Mouse (Mus musculus): ENCODE measurements at regions not wholly inside any gene's neighbourhood (a gene's known extent, or its start where the extent isn't known, plus 50 kb on each side); places are given as distances from the start of the nearest gene placed in this dataset.

DNA sequence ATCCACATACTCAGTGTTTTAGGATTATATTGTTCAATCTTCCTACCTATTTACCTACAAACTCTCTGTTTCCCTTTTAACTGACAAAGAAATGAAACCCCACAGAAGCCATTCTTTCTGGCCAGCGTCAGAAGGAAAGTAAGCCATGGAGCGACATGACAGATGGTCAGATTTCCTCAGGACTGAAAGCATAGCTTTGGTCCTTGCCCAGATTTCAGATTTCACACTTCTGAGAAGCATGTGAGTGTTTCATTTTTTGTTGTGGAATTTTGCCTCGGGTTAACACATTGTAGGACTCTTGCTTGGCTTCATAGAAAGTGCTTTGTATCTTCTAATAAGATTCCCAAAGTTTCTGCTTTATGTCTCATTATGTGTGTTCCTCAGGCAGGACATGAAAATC is 739.7 kb downstream of the Utrn start:
- DNase-seq (ENCODE audit: extremely low read depth): no peak
- dilution Hi-C loops (cut with MboI; ENCODE audit: extremely low pct_ligation_motif_present, extremely low pct_unique_long_range_greater_than_20kb, low sequenced_read_pairs): no loop called here
- TF ChIP-seq ZNF384 (IDR thresholded peaks at IDR 0.05; ENCODE audit: low read depth, low read length) (no peak), USF2 (conservative IDR thresholded peaks at IDR 0.05; ENCODE audit: low read depth, low read length) (no peak), MYC (IDR thresholded peaks at IDR 0.05; ENCODE audit: low read depth, low read length) (no peak), USF1 (IDR thresholded peaks at IDR 0.05; ENCODE audit: low read depth, low read length) (no peak), RAD21 (IDR thresholded peaks at IDR 0.05; ENCODE audit: low read depth, low read length) (no peak), ZMIZ1 (IDR thresholded peaks at IDR 0.05; ENCODE audit: low read depth, low read length) (no peak), SMC3 (IDR thresholded peaks at IDR 0.05; ENCODE audit: low read depth, low read length) (no peak), E2F4 (IDR thresholded peaks at IDR 0.05; ENCODE audit: insufficient replicate concordance, low read depth, low read length) (no peak), TBP (conservative IDR thresholded peaks at IDR 0.05; ENCODE audit: low read depth, low read length) (no peak), TCF12 (IDR thresholded peaks at IDR 0.05; ENCODE audit: low read depth, low read length) (no peak), BHLHE40 (IDR thresholded peaks at IDR 0.05; ENCODE audit: low read depth, low read length) (no peak), KAT2A (IDR thresholded peaks at IDR 0.05; ENCODE audit: insufficient replicate concordance, low read length) (no peak), MAX (IDR thresholded peaks at IDR 0.05; ENCODE audit: low read length) (no peak), UBTF (IDR thresholded peaks at IDR 0.05; ENCODE audit: low read depth, low read length) (no peak), ZC3H11A (IDR thresholded peaks at IDR 0.05; ENCODE audit: low read depth, low read length) (no peak), JUND (conservative IDR thresholded peaks at IDR 0.05; ENCODE audit: low read depth, low read length) (no peak)

DNA sequence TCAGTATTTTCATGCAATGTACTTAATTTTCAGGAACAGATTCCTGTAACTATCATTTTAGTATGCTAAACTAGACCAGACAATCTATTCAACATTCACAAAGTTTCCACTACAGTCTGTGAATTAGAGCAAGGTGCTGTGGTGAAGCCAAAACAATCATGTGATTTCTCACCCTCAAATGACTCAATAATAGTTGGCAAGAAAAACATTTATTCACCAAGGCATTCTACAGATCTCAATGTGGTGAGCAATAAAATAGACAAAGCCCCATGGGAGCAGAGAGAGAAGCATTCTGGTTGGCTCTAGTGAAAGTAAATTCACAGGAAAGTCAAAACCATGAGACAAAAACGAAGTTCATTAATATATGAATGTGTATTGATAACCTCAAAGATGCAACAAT is 724.5 kb downstream of the Utrn start:
- Histone ChIP-seq H3K27ac (ENCODE audit: insufficient read depth, low read depth) (no peak overlapping the region), H3K9ac (ENCODE audit: insufficient read depth, low read depth) (no peak overlapping the region), H3K9me3 (replicated peaks; ENCODE audit: low read length) (no peaks in the 10 kb centered on the region), H3K79me2 (replicated peaks; ENCODE audit: control insufficient read depth, extremely low read depth, insufficient read depth, poor library complexity, severe bottlenecking) (no peaks in the 10 kb centered on the region), H3K4me2 (ENCODE audit: insufficient read depth, low read depth, poor library complexity, severe bottlenecking) (no peak overlapping the region), H3K4me1 (ENCODE audit: control insufficient read depth in 1 of 2, insufficient read depth in 2 of 2) (no peaks in the 10 kb centered on the region), H3K27me3 (replicated peaks) (no peaks in the 10 kb centered on the region), H3K36me3 (replicated peaks in 1 of 2; ENCODE audit: control insufficient read depth in 1 of 2, insufficient read depth in 1 of 2, low read length in 1 of 2) (no peaks in the 10 kb centered on the region), H3K4me3 (replicated peaks in 1 of 3; ENCODE audit: low read depth in 2 of 3, low read length in 2 of 3, poor library complexity in 1 of 3) (no peak overlapping the region)
- no peak for DNase-seq (ENCODE audit: extremely low read depth)
- in situ Hi-C loops (cut with MboI; ENCODE audit: low pct_ligation_motif_present, low pct_unique_long_range_greater_than_20kb, low sequenced_read_pairs) (no loop called here), dilution Hi-C loops (cut with MboI; ENCODE audit: extremely low pct_ligation_motif_present, extremely low pct_unique_long_range_greater_than_20kb, low sequenced_read_pairs) (no loop called here)
- no peak for TF ChIP-seq SIN3A (IDR thresholded peaks at IDR 0.05; ENCODE audit: low read length)
- no peak for TF ChIP-seq MAFK (IDR thresholded peaks at IDR 0.05; ENCODE audit: insufficient replicate concordance, low read length)
- no peak for TF ChIP-seq NRF1 (IDR thresholded peaks at IDR 0.05; ENCODE audit: low read depth, low read length)
- TF ChIP-seq ZMIZ1 (IDR thresholded peaks at IDR 0.05; ENCODE audit: low read depth, low read length): no peak
- TF ChIP-seq MYC (IDR thresholded peaks at IDR 0.05; ENCODE audit: low read depth, low read length): no peak
- no peak for TF ChIP-seq KAT2A (IDR thresholded peaks at IDR 0.05; ENCODE audit: insufficient replicate concordance, low read length)
- no peak for TF ChIP-seq CHD1 (IDR thresholded peaks at IDR 0.05; ENCODE audit: low read depth, low read length)
- TF ChIP-seq RAD21 (IDR thresholded peaks at IDR 0.05; ENCODE audit: low read depth, low read length): no peak
- TF ChIP-seq POLR2A (IDR thresholded peaks at IDR 0.05; ENCODE audit: low read depth, low read length): no peak
- TF ChIP-seq BHLHE40 (IDR thresholded peaks at IDR 0.05; ENCODE audit: low read depth, low read length): no peak

More for the DNA sequence above, 739.7 kb downstream of the Utrn start:
- Histone ChIP-seq H3K27me3 (replicated peaks) (no peaks in the 10 kb centered on the region), H3K9ac (ENCODE audit: insufficient read depth, low read depth) (no peak overlapping the region), H3K36me3 (replicated peaks in 1 of 2; ENCODE audit: control insufficient read depth in 1 of 2, insufficient read depth in 1 of 2, low read length in 1 of 2) (no peaks in the 10 kb centered on the region), H3K9me3 (replicated peaks; ENCODE audit: low read length) (no peaks in the 10 kb centered on the region), H3K79me2 (replicated peaks; ENCODE audit: control insufficient read depth, extremely low read depth, insufficient read depth, poor library complexity, severe bottlenecking) (no peaks in the 10 kb centered on the region), H3K4me1 (ENCODE audit: control insufficient read depth in 1 of 2, insufficient read depth in 2 of 2) (no peaks in the 10 kb centered on the region), H3K27ac (ENCODE audit: insufficient read depth, low read depth) (no peak overlapping the region), H3K4me2 (ENCODE audit: insufficient read depth, low read depth, poor library complexity, severe bottlenecking) (no peak overlapping the region), H3K4me3 (replicated peaks in 1 of 3; ENCODE audit: low read depth in 2 of 3, low read length in 2 of 3, poor library complexity in 1 of 3) (no peak overlapping the region)
- in situ Hi-C loops (cut with MboI; ENCODE audit: low pct_ligation_motif_present, low pct_unique_long_range_greater_than_20kb, low sequenced_read_pairs): no loop called here

All from CH12.LX (cell line).